Mouse (Mus musculus): ENCODE measurements around the gene Cdsn. TPM values are rescaled to one million over a fixed set of nuclear protein-coding genes. Genes with fewer than 3 reads are reported as not detected.

Gene Cdsn
- total RNA-seq, 2 experiments from 2014 or later = 0.15 to 0.17 TPM

GRCm38 (mm10) chr17:35532360-35532759 lies 19.6 kb upstream of the Cdsn start:
- DNase-seq = no peak
- intact Hi-C loops (cut with DNase I) = loop anchor here (2.0 kb wide), 1 partner anchor 20 kb away; no protein-coding TSS in a partner anchor

- intact Hi-C loops (cut with DNase I) = loop anchor here (2.0 kb wide), 1 partner anchor 20 kb away; no protein-coding TSS in a partner anchor
- DNase-seq = no peak
Measured at GRCm38 (mm10) chr17:35532901-35533300, 19.0 kb upstream of the Cdsn start, which contains the start of gene Psors1c2. Psors1c2 (plus strand) TSS chr17:35533201.

GRCm38 (mm10) chr17:35534343-35534742 lies 17.6 kb upstream of the Cdsn start:
- intact Hi-C loops (cut with DNase I) = no loop called here
- DNase-seq = peak; percentile 72 to 83

DNA sequence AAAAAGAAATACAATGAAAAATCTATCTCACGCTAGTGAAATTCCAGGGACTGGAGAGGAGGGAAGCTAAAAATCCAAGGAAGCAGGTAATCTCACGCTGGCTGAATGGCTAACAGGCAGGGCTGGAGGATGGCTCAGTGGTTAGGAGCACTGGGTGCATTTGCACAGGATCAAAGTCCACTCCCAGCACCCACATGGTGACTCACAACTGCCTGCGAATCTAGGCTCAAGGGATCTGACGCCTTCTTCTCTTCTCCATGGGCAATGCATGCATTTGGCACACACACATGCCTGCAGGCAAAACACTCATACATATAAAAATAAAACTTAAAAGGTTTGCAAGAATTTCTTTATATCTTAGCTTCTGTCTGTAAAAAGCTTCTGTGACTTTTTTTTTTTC lies 14.5 kb upstream of the Cdsn start:
- intact Hi-C loops (cut with DNase I) = no loop called here
- DNase-seq = no peak

GRCm38 (mm10) chr17:35538476-35538875 lies 13.5 kb upstream of the Cdsn start:
- DNase-seq = no peak
- intact Hi-C loops (cut with DNase I) = no loop called here

DNA sequence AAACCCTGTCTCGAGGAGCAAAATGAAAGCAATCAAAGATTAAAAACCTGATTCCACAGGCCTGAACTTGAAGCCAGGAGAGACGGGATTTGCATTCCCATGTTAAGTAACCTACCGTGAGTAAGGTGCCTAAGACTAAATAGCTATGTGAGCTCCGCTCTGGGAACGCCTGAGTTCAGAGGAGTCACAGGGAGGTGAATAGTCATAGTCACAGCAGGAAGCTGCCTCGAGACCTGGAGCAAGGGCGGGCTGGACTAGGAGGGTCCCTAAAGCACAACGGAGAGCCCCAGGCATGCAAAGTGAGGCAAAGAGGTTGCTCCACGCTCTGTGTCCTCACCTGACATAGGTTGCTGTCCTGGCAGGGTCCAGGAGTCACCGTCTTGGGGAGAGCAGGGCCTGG lies 12.4 kb upstream of the Cdsn start:
- no peak for DNase-seq
- intact Hi-C loops (cut with DNase I) = no loop called here

DNA sequence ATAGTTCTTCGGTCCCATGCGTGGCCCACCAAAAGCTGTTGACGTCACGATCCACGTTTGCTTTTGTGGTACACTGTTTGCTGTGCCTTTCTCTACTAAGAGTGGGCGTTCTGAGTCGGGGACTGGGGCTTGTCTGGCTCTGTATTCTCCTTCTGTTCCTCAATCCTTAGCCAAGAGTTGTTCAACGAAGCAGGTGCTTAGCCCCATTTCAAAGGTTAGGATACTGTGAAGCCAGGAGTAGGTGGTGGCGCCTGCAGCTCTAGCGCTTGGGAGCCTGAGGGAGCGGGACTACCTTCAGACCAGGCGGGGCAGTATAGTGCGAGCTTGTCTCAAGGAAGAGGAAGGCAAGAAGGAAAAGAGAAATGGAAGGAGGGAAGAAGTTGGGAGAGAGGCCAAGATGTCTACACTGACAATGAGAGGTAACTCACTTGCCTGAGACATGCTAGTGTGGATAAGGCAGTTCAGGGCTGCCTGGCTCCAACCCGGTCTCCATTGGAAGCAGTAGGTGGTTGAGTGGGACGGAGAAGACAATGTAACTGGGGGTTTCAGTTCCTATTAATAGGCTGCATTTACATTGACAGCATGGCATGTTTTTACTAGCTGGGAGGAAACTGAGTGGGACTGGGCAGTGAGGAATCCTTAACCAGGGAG lies 9.0 kb upstream of the Cdsn start:
- intact Hi-C loops (cut with DNase I) = no loop called here
- no peak for DNase-seq

DNA sequence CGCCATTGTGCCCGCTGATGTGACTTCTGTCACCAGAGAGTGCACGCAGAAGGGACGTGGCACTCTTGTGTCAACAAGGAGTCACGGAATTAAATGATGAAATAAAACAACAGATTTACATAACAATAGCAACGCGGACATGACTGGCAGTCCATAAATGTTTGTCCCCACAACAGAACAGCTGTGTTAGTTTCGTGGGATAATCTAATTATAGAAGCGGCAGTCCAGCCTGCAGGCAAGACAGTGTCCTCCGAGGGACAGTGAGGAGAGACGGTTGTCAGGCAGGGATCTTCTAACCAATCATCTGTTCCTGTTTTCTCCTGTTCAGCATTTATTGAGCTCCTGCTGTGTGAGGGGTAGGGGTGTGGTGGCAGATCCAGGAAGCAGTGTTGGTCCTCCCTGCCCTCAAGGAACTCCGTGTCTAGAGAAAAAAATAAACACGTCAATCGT lies 8.5 kb upstream of the Cdsn start:
- intact Hi-C loops (cut with DNase I) = no loop called here
- no peak for DNase-seq

- no peak for DNase-seq
- intact Hi-C loops (cut with DNase I) = loop anchor here (2.0 kb wide), 1 partner anchor 35 kb away; no protein-coding TSS in a partner anchor
Measured at GRCm38 (mm10) chr17:35544001-35544400, 7.9 kb upstream of the Cdsn start.

DNA sequence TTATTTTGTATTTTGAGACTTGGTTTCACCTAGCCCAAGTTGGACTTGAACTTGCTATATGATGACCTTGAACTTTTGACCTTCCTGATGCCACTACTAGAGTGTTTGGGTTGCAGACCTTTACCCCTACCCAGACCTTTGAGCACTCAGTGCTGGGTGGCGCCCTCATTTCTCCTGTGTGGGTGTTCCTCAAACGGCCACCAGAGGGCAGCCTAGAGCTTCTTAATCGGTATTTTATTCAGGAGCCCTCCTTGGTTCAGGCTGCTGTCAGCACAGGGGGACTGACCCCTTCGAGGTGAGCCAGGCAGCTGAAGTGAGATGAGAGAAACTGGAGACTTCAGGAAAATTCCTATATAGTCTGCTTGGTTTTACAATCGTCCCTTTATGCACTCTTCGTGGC lies 7.2 kb upstream of the Cdsn start:
- intact Hi-C loops (cut with DNase I) = loop anchor here (2.0 kb wide), 1 partner anchor 34 kb away; no protein-coding TSS in a partner anchor

DNA sequence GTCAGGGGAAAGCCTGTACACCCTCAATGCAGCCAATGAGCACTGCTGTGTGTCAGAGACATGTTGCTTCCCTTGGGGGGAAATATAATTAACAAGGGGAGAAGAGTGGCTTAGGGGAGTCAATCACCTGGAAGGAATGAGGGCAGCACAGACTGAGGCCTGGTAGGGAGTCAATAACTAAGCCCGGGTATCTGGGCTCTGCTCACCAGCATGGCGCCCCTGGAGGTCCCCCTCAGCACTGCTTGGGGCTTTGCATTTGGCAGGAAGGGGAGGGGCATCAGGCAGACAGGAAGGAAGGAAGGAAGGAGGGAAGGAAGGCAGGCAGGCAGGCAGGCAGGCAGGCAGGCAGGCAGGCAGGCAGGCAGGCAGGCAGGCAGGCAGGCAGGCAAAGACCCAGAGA lies 4.5 kb upstream of the Cdsn start:
- no peak for DNase-seq
- intact Hi-C loops (cut with DNase I) = no loop called here

More for the DNA sequence above, 7.2 kb upstream of the Cdsn start:
- DNase-seq = peak; percentile 53 to 72

DNA sequence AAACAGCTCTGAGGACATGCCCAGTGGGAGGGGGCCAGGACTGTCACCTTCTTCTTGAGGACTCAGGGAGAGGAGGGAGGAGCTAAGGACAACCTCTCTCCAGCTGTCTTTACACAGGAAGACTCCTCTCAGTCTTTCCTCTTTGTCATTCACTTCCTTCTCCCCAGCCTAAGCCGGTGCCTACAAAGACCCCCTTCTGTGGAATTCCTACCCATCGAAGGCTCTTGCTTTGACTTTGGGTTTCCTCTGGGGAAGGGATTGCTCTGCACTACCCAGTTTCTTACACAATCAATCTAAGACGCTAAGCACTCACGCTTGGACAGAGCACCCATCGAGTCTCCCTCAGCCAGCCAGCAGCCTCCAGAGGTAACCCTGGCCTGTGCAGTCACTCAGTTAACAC lies 3.3 kb upstream of the Cdsn start:
- intact Hi-C loops (cut with DNase I) = no loop called here
- DNase-seq = no peak

GRCm38 (mm10) chr17:35549437-35550142 lies 2.3 kb upstream of the Cdsn start:
- DNase-seq = peak; percentile 80 to 87
- intact Hi-C loops (cut with DNase I) = no loop called here

DNA sequence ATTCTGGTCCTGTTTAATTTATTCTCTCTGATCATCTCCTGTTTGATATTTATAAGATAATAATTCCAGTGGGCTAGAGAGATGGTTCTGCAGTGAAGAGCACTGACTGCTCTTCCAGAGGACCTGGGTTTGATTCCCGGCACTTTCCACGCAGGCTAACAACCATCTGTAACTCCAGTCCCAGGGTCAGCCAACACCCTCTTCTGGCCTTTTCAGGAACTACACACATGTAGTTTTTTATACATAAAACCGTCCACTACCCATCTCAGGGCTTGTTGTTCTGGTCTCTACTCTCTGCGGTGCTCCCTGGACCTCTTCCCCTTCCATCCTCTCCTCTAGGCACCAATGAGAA lies 1.8 kb upstream of the Cdsn start:
- DNase-seq = no peak
- intact Hi-C loops (cut with DNase I) = no loop called here

DNA sequence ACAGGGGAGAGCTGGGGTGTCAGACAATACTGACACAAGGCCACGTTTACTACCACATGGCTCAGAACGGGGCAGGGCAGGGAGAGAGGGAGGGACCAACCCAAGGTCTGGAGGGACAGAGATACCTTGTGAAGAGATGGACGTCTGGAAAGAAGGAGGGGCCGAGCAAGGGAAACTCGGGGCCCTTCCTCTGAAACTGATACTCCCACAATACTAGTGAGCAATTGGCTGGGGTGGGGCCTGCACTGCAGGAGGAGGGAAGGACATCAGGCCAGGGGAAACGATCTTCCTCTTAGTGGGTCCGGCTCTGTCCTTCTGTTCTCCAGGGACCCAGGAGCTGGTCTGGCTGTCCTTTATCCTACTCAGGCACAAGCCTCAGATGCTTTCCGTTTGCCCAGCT lies 1.1 kb upstream of the Cdsn start:
- no peak for DNase-seq
- intact Hi-C loops (cut with DNase I) = no loop called here

GRCm38 (mm10) chr17:35554321-35554720 lies 2.4 kb downstream of the Cdsn start:
- intact Hi-C loops (cut with DNase I) = no loop called here

GRCm38 (mm10) chr17:35554761-35555397 lies 3.0 kb downstream of the Cdsn start:
- intact Hi-C loops (cut with DNase I) = no loop called here
- DNase-seq = no peak

More at GRCm38 (mm10) chr17:35554321-35554720, 2.4 kb downstream of the Cdsn start:
- no peak for DNase-seq

DNA sequence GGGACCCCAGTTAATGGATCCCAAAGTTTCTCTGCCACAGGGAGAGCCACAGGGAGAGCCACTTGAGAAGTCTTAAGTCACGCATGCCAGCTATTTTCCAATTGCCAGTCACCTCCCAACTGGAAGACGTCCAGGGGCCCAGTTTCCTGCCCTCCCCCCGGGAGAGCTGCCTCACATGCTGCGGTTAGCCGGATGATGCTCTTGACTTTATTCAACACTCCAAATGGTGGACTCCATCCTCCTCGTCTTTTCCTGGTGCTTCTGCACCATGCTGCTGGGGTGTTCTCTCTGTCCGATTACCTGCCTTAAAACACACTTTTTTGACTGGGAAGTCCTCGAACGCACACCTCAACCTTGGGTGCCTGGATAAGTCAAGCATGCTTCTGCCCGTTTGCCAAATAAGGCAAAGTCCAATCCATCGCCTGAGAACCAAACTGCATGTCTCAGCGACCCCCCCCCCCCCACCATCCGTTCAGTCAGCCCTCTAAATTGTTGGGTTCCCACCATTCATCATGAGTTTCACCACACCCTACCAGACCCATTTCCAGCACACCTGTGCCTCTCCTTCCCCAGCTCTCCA lies 4.3 kb downstream of the Cdsn start:
- no peak for DNase-seq
- intact Hi-C loops (cut with DNase I) = no loop called here

DNA sequence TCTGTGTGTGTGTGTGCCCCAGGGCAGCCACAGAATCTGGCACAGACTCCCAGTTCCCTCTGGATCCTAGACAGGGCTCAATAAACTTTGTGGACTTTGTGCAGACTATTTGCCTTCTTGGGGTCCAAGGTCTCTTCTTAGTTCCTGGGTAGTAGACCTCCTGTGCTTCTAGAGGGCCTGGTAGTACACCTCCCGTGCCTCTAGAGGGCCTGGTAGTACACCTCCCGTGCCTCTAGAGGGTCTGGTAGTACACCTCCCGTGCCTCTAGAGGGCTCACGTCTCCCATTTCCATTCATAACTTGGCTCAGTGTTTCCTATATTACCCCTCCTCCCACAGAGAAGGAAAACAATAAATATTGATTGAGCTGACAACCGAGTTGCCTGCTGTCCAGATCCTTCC lies 4.9 kb downstream of the Cdsn start:
- intact Hi-C loops (cut with DNase I) = no loop called here
- peak in 1 of 2 experiments; percentile 53 for DNase-seq

DNA sequence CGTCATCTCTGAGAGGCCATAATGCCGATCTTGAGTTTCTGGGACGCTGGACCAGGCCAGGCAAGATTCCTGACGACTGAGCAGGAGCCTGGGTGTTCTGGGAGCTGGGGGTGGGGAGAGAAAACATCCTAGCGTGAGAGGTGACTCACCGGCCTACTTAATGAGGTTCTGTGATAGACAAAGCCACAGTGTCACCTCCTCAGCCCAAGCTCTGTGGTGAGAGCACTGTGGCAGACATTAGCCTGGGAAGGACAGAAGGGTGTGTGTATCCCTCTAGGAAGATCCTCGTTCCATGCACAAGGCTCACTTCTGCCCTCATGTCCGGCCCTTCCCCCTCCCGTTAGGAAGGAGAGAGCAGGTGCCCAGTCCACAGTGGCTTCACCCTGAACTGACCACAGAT lies 5.4 kb downstream of the Cdsn start:
- no peak for DNase-seq
- intact Hi-C loops (cut with DNase I) = no loop called here

DNA sequence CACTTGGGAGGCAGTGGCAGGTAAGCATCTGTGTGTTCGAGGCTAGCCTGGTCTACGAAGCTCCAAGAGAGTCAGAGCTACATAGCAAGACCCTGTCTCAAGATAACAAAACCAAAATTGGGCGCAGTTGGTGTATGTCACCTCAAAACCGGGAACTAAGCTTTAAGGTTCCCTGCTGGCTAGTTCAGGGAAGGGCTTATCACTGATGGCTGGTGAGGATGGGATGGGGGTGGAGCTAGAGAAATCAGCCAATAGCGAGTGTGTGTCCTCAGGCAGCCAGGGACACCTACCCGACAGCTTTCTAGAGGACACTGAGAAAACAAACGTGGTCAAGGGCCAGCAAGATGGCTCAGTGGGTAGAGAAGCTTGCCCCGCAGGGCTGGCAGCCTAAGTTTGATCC lies 6.3 kb downstream of the Cdsn start:
- no peak for DNase-seq
- intact Hi-C loops (cut with DNase I) = no loop called here

All from heart, postnatal 14 days (tissue).